Mouse (Mus musculus): ENCODE data around the gene Atp2a2. TPM values are rescaled to one million over a fixed set of nuclear protein-coding genes. Genes with fewer than 3 reads are reported as not detected.

Gene Atp2a2
- polyA plus RNA-seq, 1 experiment from 2014 or later, result 34.8 TPM

GRCm38 (mm10) chr5:122507396-122507795, 5.4 kb upstream of the Atp2a2 start:
- Histone ChIP-seq H3K27ac (replicated peaks) (no peak overlapping the region), H3K36me3 (no peaks in the 10 kb centered on the region), H3K27me3 (no peaks in the 10 kb centered on the region), H3K9ac (no peak overlapping the region), H3K4me1 (peaks cover 38% of the 10 kb centered on the region), H3K4me2 (replicated peaks) (no peak overlapping the region), H3K9me3 (replicated peaks) (no peaks in the 10 kb centered on the region), H3K4me3 (replicated peaks) (no peak overlapping the region)
- no peak for ATAC-seq (ENCODE audit: insufficient number of reproducible peaks, low FRiP score, low TSS enrichment, low read depth)

- H3K9ac ChIP-seq, result no peak overlapping the region
- H3K4me3 ChIP-seq (replicated peaks), result no peak overlapping the region
- WGBS, result 84% methylated on average over 3 of the region's 3 CpGs
- no peaks in the 10 kb centered on the region for H3K36me3 ChIP-seq
- no peaks in the 10 kb centered on the region for H3K27me3 ChIP-seq
- no peak for ATAC-seq (ENCODE audit: insufficient number of reproducible peaks, low FRiP score, low TSS enrichment, low read depth)
- H3K9me3 ChIP-seq (replicated peaks), result no peaks in the 10 kb centered on the region
- H3K4me2 ChIP-seq (replicated peaks), result no peak overlapping the region
- peaks cover 30% of the 10 kb centered on the region for H3K4me1 ChIP-seq
- H3K27ac ChIP-seq (replicated peaks), result no peak overlapping the region
Observed at GRCm38 (mm10) chr5:122506462-122506861, 4.4 kb upstream of the Atp2a2 start.

GRCm38 (mm10) chr5:122505554-122505953, 3.5 kb upstream of the Atp2a2 start:
- ATAC-seq (ENCODE audit: insufficient number of reproducible peaks, low FRiP score, low TSS enrichment, low read depth), result no peak
- 73% methylated on average over 5 of the region's 5 CpGs for WGBS
- Histone ChIP-seq H3K9me3 (replicated peaks) (no peaks in the 10 kb centered on the region), H3K27ac (replicated peaks) (no peak overlapping the region), H3K36me3 (no peaks in the 10 kb centered on the region), H3K4me3 (replicated peaks) (no peak overlapping the region), H3K4me2 (replicated peaks) (no peak overlapping the region), H3K27me3 (no peaks in the 10 kb centered on the region), H3K4me1 (peaks cover 21% of the 10 kb centered on the region), H3K9ac (no peak overlapping the region)

- Histone ChIP-seq H3K4me3 (replicated peaks) (no peak overlapping the region), H3K9ac (no peak overlapping the region), H3K4me1 (peaks cover 25% of the 10 kb centered on the region), H3K36me3 (no peaks in the 10 kb centered on the region), H3K9me3 (replicated peaks) (no peaks in the 10 kb centered on the region), H3K4me2 (replicated peaks) (no peak overlapping the region), H3K27me3 (no peaks in the 10 kb centered on the region), H3K27ac (replicated peaks) (peak overlapping the region; percentile 92)
- WGBS, result 22% methylated on average over 4 of the region's 4 CpGs
- ATAC-seq (ENCODE audit: insufficient number of reproducible peaks, low FRiP score, low TSS enrichment, low read depth), result no peak
Observed at GRCm38 (mm10) chr5:122503760-122504119, 1.7 kb upstream of the Atp2a2 start.

- Histone ChIP-seq H3K9me3 (replicated peaks) (no peaks in the 10 kb centered on the region), H3K36me3 (no peaks in the 10 kb centered on the region), H3K4me2 (replicated peaks) (peak overlapping the region; percentile 80), H3K4me1 (peaks cover 29% of the 10 kb centered on the region), H3K27ac (replicated peaks) (peak overlapping the region; percentile 92), H3K4me3 (replicated peaks) (peak overlapping the region; percentile 76), H3K27me3 (no peaks in the 10 kb centered on the region), H3K9ac (peak overlapping the region; percentile 75)
- ATAC-seq (ENCODE audit: insufficient number of reproducible peaks, low FRiP score, low TSS enrichment, low read depth), result no peak
- WGBS, result 30% methylated on average over 15 of the region's 15 CpGs
Observed at GRCm38 (mm10) chr5:122503015-122503759, 1.2 kb upstream of the Atp2a2 start.

GRCm38 (mm10) chr5:122501101-122502076, 636 bp downstream of the Atp2a2 start:
- peak; percentile 63 for ATAC-seq (ENCODE audit: insufficient number of reproducible peaks, low FRiP score, low TSS enrichment, low read depth)

GRCm38 (mm10) chr5:122500563-122500962, 1.5 kb downstream of the Atp2a2 start:
- no peaks in the 10 kb centered on the region for H3K27me3 ChIP-seq
- 20% methylated on average over 5 of the region's 5 CpGs for WGBS
- H3K9me3 ChIP-seq (replicated peaks), result no peaks in the 10 kb centered on the region
- H3K36me3 ChIP-seq, result peaks cover 15% of the 10 kb centered on the region
- ATAC-seq (ENCODE audit: insufficient number of reproducible peaks, low FRiP score, low TSS enrichment, low read depth), result no peak
- H3K27ac ChIP-seq (replicated peaks), result no peak overlapping the region
- H3K4me2 ChIP-seq (replicated peaks), result peak overlapping the region; percentile 80
- peaks cover 37% of the 10 kb centered on the region for H3K4me1 ChIP-seq
- H3K4me3 ChIP-seq (replicated peaks), result peak overlapping the region; percentile 76
- H3K9ac ChIP-seq, result peak overlapping the region; percentile 98

More at GRCm38 (mm10) chr5:122501101-122502076, 636 bp downstream of the Atp2a2 start:
- Histone ChIP-seq H3K9me3 (replicated peaks) (no peaks in the 10 kb centered on the region), H3K27ac (replicated peaks) (peak overlapping the region; percentile 99), H3K4me1 (peaks cover 37% of the 10 kb centered on the region), H3K36me3 (peaks cover 7% of the 10 kb centered on the region; the same call in 1 of the 2 replicates), H3K9ac (peak overlapping the region; percentile 98), H3K4me3 (replicated peaks) (peak overlapping the region; percentile 76), H3K27me3 (no peaks in the 10 kb centered on the region), H3K4me2 (replicated peaks) (peak overlapping the region; percentile 80)
- under 1% methylated on average over 113 of the region's 113 CpGs for WGBS

- WGBS, result 38% methylated on average over 4 of the region's 4 CpGs
- no peak for ATAC-seq (ENCODE audit: insufficient number of reproducible peaks, low FRiP score, low TSS enrichment, low read depth)
Observed at GRCm38 (mm10) chr5:122500141-122500540, 1.9 kb downstream of the Atp2a2 start.

GRCm38 (mm10) chr5:122498046-122498445, 4.0 kb downstream of the Atp2a2 start:
- H3K9me3 ChIP-seq (replicated peaks), result no peaks in the 10 kb centered on the region
- no peak overlapping the region for H3K27ac ChIP-seq (replicated peaks)
- no peak overlapping the region for H3K4me3 ChIP-seq (replicated peaks)
- no peak overlapping the region for H3K4me2 ChIP-seq (replicated peaks)
- peaks cover 27% of the 10 kb centered on the region for H3K4me1 ChIP-seq
- H3K9ac ChIP-seq, result no peak overlapping the region
- ATAC-seq (ENCODE audit: insufficient number of reproducible peaks, low FRiP score, low TSS enrichment, low read depth), result no peak
- peaks cover 26% of the 10 kb centered on the region for H3K36me3 ChIP-seq
- WGBS, result 62% methylated on average over 2 of the region's 2 CpGs
- H3K27me3 ChIP-seq, result no peaks in the 10 kb centered on the region

More at GRCm38 (mm10) chr5:122500141-122500540, 1.9 kb downstream of the Atp2a2 start:
- H3K9me3 ChIP-seq (replicated peaks), result no peaks in the 10 kb centered on the region
- H3K36me3 ChIP-seq, result peaks cover 17% of the 10 kb centered on the region
- peak overlapping the region; percentile 76 for H3K4me3 ChIP-seq (replicated peaks)
- peaks cover 37% of the 10 kb centered on the region for H3K4me1 ChIP-seq
- H3K4me2 ChIP-seq (replicated peaks), result peak overlapping the region; percentile 80
- no peaks in the 10 kb centered on the region for H3K27me3 ChIP-seq
- no peak overlapping the region for H3K27ac ChIP-seq (replicated peaks)
- H3K9ac ChIP-seq, result no peak overlapping the region

GRCm38 (mm10) chr5:122496990-122497389, 5.0 kb downstream of the Atp2a2 start:
- H3K4me2 ChIP-seq (replicated peaks), result no peak overlapping the region
- no peak overlapping the region for H3K9ac ChIP-seq
- H3K4me3 ChIP-seq (replicated peaks), result no peak overlapping the region
- ATAC-seq (ENCODE audit: insufficient number of reproducible peaks, low FRiP score, low TSS enrichment, low read depth), result no peak
- no peaks in the 10 kb centered on the region for H3K9me3 ChIP-seq (replicated peaks)
- WGBS, result 84% methylated on average over 4 of the region's 4 CpGs
- no peaks in the 10 kb centered on the region for H3K27me3 ChIP-seq
- peaks cover 36% of the 10 kb centered on the region for H3K36me3 ChIP-seq
- H3K27ac ChIP-seq (replicated peaks), result no peak overlapping the region
- peaks cover 21% of the 10 kb centered on the region for H3K4me1 ChIP-seq

- Histone ChIP-seq H3K27me3 (no peaks in the 10 kb centered on the region), H3K4me2 (replicated peaks) (no peak overlapping the region), H3K4me3 (replicated peaks) (no peak overlapping the region), H3K9ac (no peak overlapping the region), H3K4me1 (peaks cover 14% of the 10 kb centered on the region), H3K27ac (replicated peaks) (no peak overlapping the region), H3K36me3 (peaks cover 57% of the 10 kb centered on the region), H3K9me3 (replicated peaks) (no peaks in the 10 kb centered on the region)
- 78% methylated on average over 1 of the region's 1 CpGs for WGBS
- no peak for ATAC-seq (ENCODE audit: insufficient number of reproducible peaks, low FRiP score, low TSS enrichment, low read depth)
Observed at GRCm38 (mm10) chr5:122494449-122494848, 7.6 kb downstream of the Atp2a2 start.

Data from embryonic facial prominence, embryonic 15.5 days (tissue).